Mouse (Mus musculus) hindbrain, embryonic 16.5 days (tissue): ENCODE measurements around the gene Dennd1a. TPM values are rescaled to one million over a fixed set of nuclear protein-coding genes. Genes with fewer than 3 reads are reported as not detected.

Experiments
- ATAC-seq: fragments of 200-750 bp; cut with Nextera tagmentation; 2 replicates; pipeline ENCODE4 v1.8.0; 2017; ENCODE audit warnings: moderate TSS enrichment, moderate library complexity
- H3K27ac ChIP-seq: fragments of 300-500 bp; sonication (generic); 2 replicates; pipeline ENCODE4 v1.5.1; 2014; ENCODE audit warnings: low read depth, mild to moderate bottlenecking, control low read depth, low read length, moderate library complexity
- H3K27me3 ChIP-seq: fragments of 300-500 bp; sonication (generic); replicated peaks from 2 replicates; pipeline ENCODE4 v1.6.1; 2014; ENCODE audit warnings: low read length; ENCODE audit not compliant: control insufficient read depth, insufficient read depth
- H3K36me3 ChIP-seq: fragments of 300-500 bp; sonication (generic); 2 replicates; pipeline ENCODE4 v1.6.1; 2014; ENCODE audit warnings: mild to moderate bottlenecking, low read length, moderate library complexity, mixed read lengths; ENCODE audit not compliant: control insufficient read depth, insufficient read depth
- H3K4me1 ChIP-seq: fragments of 300-500 bp; sonication (generic); 2 replicates; pipeline ENCODE4 v1.6.1; 2014; ENCODE audit warnings: low read depth, low read length; ENCODE audit not compliant: control insufficient read depth, insufficient read depth
- H3K4me2 ChIP-seq: fragments of 300-500 bp; sonication (generic); 2 replicates; pipeline ENCODE4 v1.6.1; 2014; ENCODE audit warnings: mild to moderate bottlenecking, low read length, control low read depth, moderate library complexity
- H3K4me3 ChIP-seq: fragments of 300-500 bp; sonication (generic); 2 replicates; pipeline ENCODE4 v1.5.1; 2014; ENCODE audit warnings: mild to moderate bottlenecking, low read length, control low read depth, moderate library complexity
- H3K9ac ChIP-seq: fragments of 300-500 bp; sonication (generic); 2 replicates; pipeline ENCODE4 v1.6.1; 2014; ENCODE audit warnings: low read depth, mild to moderate bottlenecking, control low read depth, low read length, moderate library complexity
- H3K9me3 ChIP-seq: fragments of 300-500 bp; sonication (generic); 2 replicates; pipeline ENCODE4 v1.6.1; 2014; ENCODE audit warnings: mild to moderate bottlenecking, low read length, moderate library complexity; ENCODE audit not compliant: control insufficient read depth
- WGBS: fragments of 180-500 bp; shearing (Covaris S2); extraction: QIAGEN DNeasy Blood & Tissue Kit; methylation state at CpG from one replicate; pipeline ENCODE4 v1.1.7; 2014; 5-methylcytosine and 5-hydroxymethylcytosine counted together
- polyA plus RNA-seq: library from polyadenylated mRNA; unstranded; fragments of >200 nt; fragmentation: Nextera tagmentation; extraction: Ambion mirVana; gene quantifications from 2 replicates; pipeline ENCODE4 v1.2.1, GENCODE M21; 2015

The Dennd1a gene
- polyA plus RNA-seq, 1 experiment from 2014 or later = 15.4 TPM

DNA sequence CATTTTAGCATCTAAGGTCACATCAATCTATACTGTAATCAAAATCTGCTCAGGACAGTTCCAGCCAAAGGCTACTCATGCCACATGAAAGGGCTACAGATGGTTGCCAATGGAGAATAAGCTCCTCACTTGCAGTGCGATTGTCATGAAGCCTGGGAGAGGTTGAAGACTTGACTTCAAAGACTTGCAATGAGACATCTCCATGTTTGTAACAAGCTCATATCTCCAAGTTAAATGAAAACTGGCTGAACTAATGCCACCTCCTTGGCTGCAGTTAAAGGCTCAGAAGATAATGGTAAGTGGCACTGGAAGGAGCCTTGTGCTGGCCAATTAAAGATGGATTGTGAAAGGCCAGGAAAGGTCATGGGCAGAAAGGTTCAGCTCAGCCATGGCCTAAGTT lies 247.6 kb downstream of the Dennd1a start:
- no peak for ATAC-seq
- no peak overlapping the region for H3K9ac ChIP-seq
- no peak overlapping the region for H3K4me2 ChIP-seq
- no peaks in the 10 kb centered on the region for H3K9me3 ChIP-seq
- no peak overlapping the region for H3K27ac ChIP-seq
- 87% methylated on average over 1 of the region's 1 CpGs for WGBS
- H3K4me1 ChIP-seq = no peaks in the 10 kb centered on the region
- H3K4me3 ChIP-seq = no peak overlapping the region
- no peaks in the 10 kb centered on the region for H3K27me3 ChIP-seq
- H3K36me3 ChIP-seq = no peaks in the 10 kb centered on the region

DNA sequence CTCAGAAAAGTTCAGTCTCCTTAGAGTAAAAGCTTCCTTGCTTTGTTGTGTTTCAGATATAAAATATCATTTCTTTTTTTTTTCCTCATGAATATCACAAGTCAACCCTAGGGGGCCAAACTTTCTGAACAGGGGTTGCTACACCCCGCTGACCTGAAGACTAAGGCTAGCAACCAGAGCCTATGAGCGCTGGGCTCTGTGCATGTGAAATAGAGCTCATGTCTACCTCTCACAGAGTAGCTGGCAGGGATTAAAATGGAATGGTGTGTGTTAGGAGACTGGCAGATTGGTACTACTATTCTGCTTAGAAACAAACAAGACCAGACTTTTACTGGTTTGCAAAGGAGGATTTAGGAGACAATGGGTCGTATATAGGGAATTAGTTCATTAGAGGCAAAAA lies 258.9 kb downstream of the Dennd1a start:
- H3K27ac ChIP-seq = no peak overlapping the region
- no peaks in the 10 kb centered on the region for H3K27me3 ChIP-seq
- no peak overlapping the region for H3K9ac ChIP-seq
- no peak overlapping the region for H3K4me2 ChIP-seq
- no peak overlapping the region for H3K4me3 ChIP-seq
- no peaks in the 10 kb centered on the region for H3K4me1 ChIP-seq
- 83% methylated on average over 3 of the region's 3 CpGs for WGBS
- no peak for ATAC-seq
- no peaks in the 10 kb centered on the region for H3K36me3 ChIP-seq
- no peaks in the 10 kb centered on the region for H3K9me3 ChIP-seq

DNA sequence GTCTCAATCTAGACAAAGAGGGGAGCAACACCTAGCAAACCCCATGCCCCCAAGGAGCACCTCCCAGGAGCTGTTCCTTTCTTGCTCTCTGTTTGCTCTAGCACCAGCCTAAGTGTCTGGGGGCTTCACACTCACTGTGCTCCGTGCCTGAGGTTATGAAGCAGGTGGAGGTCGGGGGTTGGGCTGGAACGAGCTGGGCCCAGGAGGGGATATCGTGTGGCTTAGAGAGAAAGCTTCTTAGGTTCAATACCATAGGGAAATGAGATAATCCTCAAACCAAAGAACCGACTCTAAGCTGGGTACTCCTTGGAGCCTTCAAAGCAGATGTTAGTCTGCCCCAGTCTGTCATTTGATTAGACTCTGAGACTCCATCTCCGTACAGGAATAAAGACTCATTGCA lies 261.6 kb downstream of the Dennd1a start:
- Histone ChIP-seq H3K36me3 (no peaks in the 10 kb centered on the region), H3K4me1 (no peaks in the 10 kb centered on the region), H3K27me3 (no peaks in the 10 kb centered on the region), H3K9ac (no peak overlapping the region), H3K4me3 (no peak overlapping the region), H3K27ac (no peak overlapping the region), H3K4me2 (no peak overlapping the region), H3K9me3 (no peaks in the 10 kb centered on the region)
- WGBS = 48% methylated on average over 6 of the region's 6 CpGs
- ATAC-seq = no peak; the same call in 1 of the 2 replicates

DNA sequence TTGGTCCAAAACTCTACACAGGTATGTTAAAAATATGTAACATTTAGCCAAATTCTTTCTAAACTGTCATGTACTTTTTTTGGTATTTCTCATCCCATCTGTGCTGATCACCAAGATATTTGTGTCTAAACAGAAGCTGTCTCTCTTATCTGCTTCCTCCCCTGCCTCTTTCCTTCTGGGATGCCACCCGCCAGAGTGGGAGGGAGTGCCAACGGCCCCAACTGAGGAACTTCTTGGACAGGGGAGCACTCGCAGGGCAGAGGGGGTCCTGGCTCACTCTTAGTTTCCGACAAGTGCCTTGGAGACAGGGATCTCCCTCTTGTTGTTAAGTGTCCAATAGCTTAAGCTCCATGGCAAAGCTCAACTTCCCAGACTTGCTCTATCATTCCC lies 263.5 kb downstream of the Dennd1a start:
- Histone ChIP-seq H3K27ac (no peak overlapping the region), H3K4me1 (no peaks in the 10 kb centered on the region), H3K4me2 (no peak overlapping the region), H3K9me3 (no peaks in the 10 kb centered on the region), H3K27me3 (no peaks in the 10 kb centered on the region), H3K36me3 (no peaks in the 10 kb centered on the region), H3K9ac (no peak overlapping the region), H3K4me3 (no peak overlapping the region)
- ATAC-seq = no peak
- 75% methylated on average over 4 of the region's 4 CpGs for WGBS

DNA sequence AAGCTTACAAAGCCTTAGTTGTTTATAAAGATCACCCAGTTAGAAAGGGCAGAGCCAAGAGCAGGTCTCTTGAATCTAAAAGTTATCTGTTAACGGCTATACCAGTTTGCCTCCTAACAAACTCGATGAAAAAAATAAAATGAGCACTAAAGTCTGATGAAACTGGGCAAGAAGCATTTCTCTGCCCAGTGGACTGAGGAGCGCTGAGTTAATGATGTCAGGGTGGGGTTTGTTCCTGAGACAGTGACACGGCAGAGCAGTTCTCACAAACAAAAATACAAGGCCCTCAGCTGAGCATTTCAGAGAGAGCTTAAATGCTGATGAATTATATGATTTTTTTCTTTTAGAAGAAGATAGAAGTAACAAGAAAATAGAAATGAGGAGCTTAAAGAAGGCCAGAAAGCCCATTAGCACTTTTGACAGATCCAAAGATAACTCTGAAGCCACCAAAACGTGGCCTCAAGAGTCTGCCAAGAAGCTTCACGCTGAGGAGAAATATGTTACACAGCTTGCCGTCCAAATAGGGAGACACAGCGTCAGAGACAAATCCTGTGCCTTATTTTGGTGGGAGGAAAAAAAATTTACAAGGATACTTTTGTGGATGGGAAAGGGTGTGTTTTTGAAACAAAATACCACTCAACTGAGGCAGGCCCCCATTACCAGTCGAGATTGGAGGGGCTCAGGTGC lies 264.0 kb downstream of the Dennd1a start:
- Histone ChIP-seq H3K4me1 (no peaks in the 10 kb centered on the region), H3K36me3 (no peaks in the 10 kb centered on the region), H3K9me3 (no peaks in the 10 kb centered on the region), H3K27ac (no peak overlapping the region), H3K27me3 (no peaks in the 10 kb centered on the region), H3K9ac (no peak overlapping the region), H3K4me2 (no peak overlapping the region), H3K4me3 (no peak overlapping the region)
- WGBS = 76% methylated on average over 9 of the region's 9 CpGs
- ATAC-seq = no peak

DNA sequence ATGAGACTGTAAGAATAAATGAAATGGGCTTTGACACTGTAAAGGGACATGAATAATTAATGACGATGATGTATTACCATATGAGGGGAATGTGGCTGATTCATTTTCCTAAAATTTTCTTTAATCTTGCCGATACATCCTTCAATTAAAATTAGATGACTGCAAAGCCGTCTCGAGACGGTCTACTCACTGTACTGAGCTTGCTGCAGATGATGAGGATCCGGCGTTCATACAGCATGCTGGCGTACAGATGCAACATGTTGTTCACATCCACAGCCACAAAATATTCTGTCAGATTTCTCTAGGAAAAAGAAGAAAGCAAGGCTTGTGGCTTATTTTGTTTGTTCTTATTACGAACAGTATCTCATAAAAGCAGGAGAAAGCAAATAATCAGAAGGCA lies 266.0 kb downstream of the Dennd1a start:
- no peak for ATAC-seq
- no peak overlapping the region for H3K9ac ChIP-seq
- no peaks in the 10 kb centered on the region for H3K4me1 ChIP-seq
- H3K9me3 ChIP-seq = no peaks in the 10 kb centered on the region
- no peak overlapping the region for H3K4me3 ChIP-seq
- no peaks in the 10 kb centered on the region for H3K36me3 ChIP-seq
- H3K27ac ChIP-seq = no peak overlapping the region
- WGBS = 85% methylated on average over 9 of the region's 9 CpGs
- no peaks in the 10 kb centered on the region for H3K27me3 ChIP-seq
- no peak overlapping the region for H3K4me2 ChIP-seq

DNA sequence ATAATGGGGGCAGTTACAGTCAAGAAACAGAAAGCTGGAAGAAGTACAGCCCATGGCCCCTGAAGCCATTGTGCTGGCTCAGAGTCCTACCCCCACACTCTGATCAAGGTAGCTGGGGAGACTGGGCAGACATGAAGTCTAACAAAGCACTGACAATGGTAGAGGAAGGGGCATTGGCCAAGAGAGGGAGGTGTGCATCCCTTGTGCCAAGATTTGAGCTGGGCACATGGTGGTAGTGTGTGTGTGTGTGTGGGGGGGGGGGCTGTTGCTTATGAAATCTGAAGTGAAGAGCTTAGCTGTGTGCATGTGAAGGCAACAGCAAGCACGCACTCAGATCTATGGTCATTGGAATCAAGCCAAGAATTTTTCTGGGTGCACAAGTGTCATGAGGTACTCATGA lies 272.5 kb downstream of the Dennd1a start:
- Histone ChIP-seq H3K4me1 (peaks cover 3% of the 10 kb centered on the region), H3K4me3 (no peak overlapping the region), H3K27ac (no peak overlapping the region), H3K4me2 (no peak overlapping the region), H3K9ac (no peak overlapping the region), H3K9me3 (no peaks in the 10 kb centered on the region), H3K36me3 (no peaks in the 10 kb centered on the region), H3K27me3 (no peaks in the 10 kb centered on the region)
- no peak; the same call in 1 of the 2 replicates for ATAC-seq
- 90% methylated on average over 1 of the region's 1 CpGs for WGBS

DNA sequence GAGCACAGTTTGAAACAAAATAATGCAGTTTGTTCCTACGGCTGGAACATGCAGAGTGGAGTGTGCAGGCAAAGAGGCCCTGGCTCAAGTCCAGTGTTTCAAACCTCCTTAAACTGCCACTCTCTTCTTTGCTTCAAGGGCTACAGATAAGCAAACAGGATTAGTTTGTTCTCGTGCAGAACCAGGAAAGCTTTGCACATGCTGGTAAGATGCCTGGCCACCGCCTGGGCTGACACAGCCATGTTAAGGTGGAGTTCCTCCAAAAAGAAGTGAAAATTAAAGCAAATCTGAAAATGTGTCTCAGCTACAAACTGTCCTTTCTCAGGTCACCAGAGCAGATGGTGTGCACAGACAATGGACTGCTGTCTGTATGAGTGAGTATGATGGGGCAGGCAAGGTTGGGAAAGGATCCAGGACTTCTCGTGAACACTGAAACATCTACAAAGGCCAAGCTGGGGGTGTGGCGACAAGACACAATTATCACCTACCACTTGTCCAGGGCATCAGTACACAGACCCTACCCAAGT lies 273.3 kb downstream of the Dennd1a start:
- no peak overlapping the region for H3K4me3 ChIP-seq
- no peak overlapping the region for H3K4me2 ChIP-seq
- H3K27me3 ChIP-seq = no peaks in the 10 kb centered on the region
- 31% methylated on average over 5 of the region's 5 CpGs for WGBS
- H3K27ac ChIP-seq = peak overlapping the region; percentile 67; the same call in 1 of the 2 replicates
- ATAC-seq = peak; percentile 78
- H3K9me3 ChIP-seq = no peaks in the 10 kb centered on the region
- H3K36me3 ChIP-seq = no peaks in the 10 kb centered on the region
- H3K9ac ChIP-seq = no peak overlapping the region
- H3K4me1 ChIP-seq = peaks cover 3% of the 10 kb centered on the region

DNA sequence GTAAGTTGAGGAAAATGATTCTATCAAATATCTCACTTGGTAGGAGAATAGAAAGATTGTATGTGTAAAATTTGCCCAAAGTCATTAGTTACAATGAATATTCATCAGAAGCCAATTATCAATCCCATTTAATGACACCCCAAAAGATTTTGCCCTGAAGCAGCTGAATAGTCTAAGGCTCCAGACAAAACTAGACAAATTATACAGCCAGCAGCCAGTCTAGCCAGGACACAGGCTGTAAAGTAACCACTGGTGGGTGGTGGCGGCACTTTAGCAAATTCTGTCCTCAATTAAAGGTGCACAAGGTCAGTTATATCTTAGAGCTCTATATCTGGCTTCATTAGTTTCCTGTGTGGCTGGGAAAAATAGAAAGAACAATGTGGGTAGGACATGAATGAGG lies 280.0 kb downstream of the Dennd1a start:
- no peaks in the 10 kb centered on the region for H3K27me3 ChIP-seq
- H3K36me3 ChIP-seq = no peaks in the 10 kb centered on the region
- no peak overlapping the region for H3K9ac ChIP-seq
- no peaks in the 10 kb centered on the region for H3K4me1 ChIP-seq
- no peaks in the 10 kb centered on the region for H3K9me3 ChIP-seq
- 74% methylated on average over 1 of the region's 1 CpGs for WGBS
- ATAC-seq = no peak
- no peak overlapping the region for H3K4me2 ChIP-seq
- H3K4me3 ChIP-seq = no peak overlapping the region
- no peak overlapping the region for H3K27ac ChIP-seq
